In genomic region chr6:135360331-135360730, GRCm38 (mm10) we compare ENCODE assay signal across 28 mouse cellular contexts. TPM values are rescaled to one million over a fixed set of nuclear protein-coding genes. Genes with fewer than 3 reads are reported as not detected.
DNase-seq lines count a peak whose midpoint lies in the region; ATAC-seq and TF ChIP-seq lines count a peak whose summit lies in the region.
"Had no signal": no experiment of that assay in that cellular context is flagged by ENCODE, and none has a peak within 500 bp of the region (broad histone marks: within the 10 kb centered on the region; RNA-seq: fewer than 3 reads in every experiment).

No protein-coding gene starts in this region.

- H3K9ac ChIP-seq in lung, embryonic 15.5 days = no peak overlapping the region
- no peak overlapping the region for H3K9ac ChIP-seq in stomach, postnatal 0 days (ENCODE audit: low read length)
- H3K9ac ChIP-seq: forebrain, embryonic 13.5 days; heart, embryonic 15.5 days; hindbrain, embryonic 13.5 days had no signal

- WGBS in lung, embryonic 15.5 days = 43% methylated on average over 4 of the region's 4 CpGs
- 39% methylated on average over 4 of the region's 4 CpGs for WGBS in limb, embryonic 10.5 days
- 51% methylated on average over 4 of the region's 4 CpGs for WGBS in stomach, postnatal 0 days

- H3K36me3 ChIP-seq in lung, embryonic 15.5 days = no peaks in the 10 kb centered on the region
- no peaks in the 10 kb centered on the region for H3K36me3 ChIP-seq in limb, embryonic 10.5 days
- H3K36me3 ChIP-seq in stomach, postnatal 0 days (ENCODE audit: control insufficient read depth, insufficient read depth, low read length) = no peaks in the 10 kb centered on the region
- H3K36me3 ChIP-seq: heart, embryonic 15.5 days; hindbrain, embryonic 13.5 days had no signal

- H3K4me3 ChIP-seq in lung, embryonic 15.5 days = no peak overlapping the region
- no peak overlapping the region for H3K4me3 ChIP-seq in limb, embryonic 10.5 days
- no peak overlapping the region for H3K4me3 ChIP-seq in stomach, postnatal 0 days (ENCODE audit: low read depth, low read length)
- H3K4me3 ChIP-seq: forebrain, embryonic 13.5 days; heart, embryonic 15.5 days; hindbrain, embryonic 13.5 days had no signal

- H3K27me3 ChIP-seq in lung, embryonic 15.5 days = no peaks in the 10 kb centered on the region
- H3K27me3 ChIP-seq in limb, embryonic 10.5 days (ENCODE audit: low read depth, poor library complexity, severe bottlenecking) = no peaks in the 10 kb centered on the region
- no peaks in the 10 kb centered on the region for H3K27me3 ChIP-seq in stomach, postnatal 0 days (ENCODE audit: control insufficient read depth, insufficient read depth, low read length)
- H3K27me3 ChIP-seq: forebrain, embryonic 13.5 days; heart, embryonic 15.5 days; hindbrain, embryonic 13.5 days had no signal

- H3K4me1 ChIP-seq in lung, embryonic 15.5 days = peaks cover 34% of the 10 kb centered on the region
- peaks cover 37% of the 10 kb centered on the region for H3K4me1 ChIP-seq in limb, embryonic 10.5 days
- peaks cover 6% of the 10 kb centered on the region for H3K4me1 ChIP-seq in stomach, postnatal 0 days (replicated peaks; ENCODE audit: control insufficient read depth, insufficient read depth)

- no peak for TF ChIP-seq CTCF in stomach, postnatal 0 days (IDR thresholded peaks at IDR 0.05; ENCODE audit: low read depth)

- no peaks in the 10 kb centered on the region for H3K9me3 ChIP-seq in lung, embryonic 15.5 days
- no peaks in the 10 kb centered on the region for H3K9me3 ChIP-seq in limb, embryonic 10.5 days (replicated peaks)
- H3K9me3 ChIP-seq in stomach, postnatal 0 days (ENCODE audit: control insufficient read depth, low read length) = no peaks in the 10 kb centered on the region
- H3K9me3 ChIP-seq: forebrain, embryonic 13.5 days; heart, embryonic 15.5 days; hindbrain, embryonic 13.5 days had no signal

- peak overlapping the region; percentile 69; the same call in 1 of the 2 replicates for H3K27ac ChIP-seq in lung, embryonic 15.5 days
- peak overlapping the region; percentile 36; the same call in 1 of the 2 replicates for H3K27ac ChIP-seq in limb, embryonic 10.5 days
- H3K27ac ChIP-seq in stomach, postnatal 0 days (replicated peaks) = 0 out of 2 replicates have a peak overlapping the region, but pooled peaks have one; percentile 49
- H3K27ac ChIP-seq: forebrain, embryonic 13.5 days; heart, embryonic 15.5 days; hindbrain, embryonic 13.5 days had no signal

- ATAC-seq in frontal cortex, adult (ENCODE audit: low TSS enrichment) = peak; percentile 64
- ATAC-seq in lung, embryonic 15.5 days (ENCODE audit: borderline replicate concordance, extremely low read depth, low FRiP score, low TSS enrichment) = no peak
- ATAC-seq in stomach, postnatal 0 days (ENCODE audit: low FRiP score, low TSS enrichment) = no peak
- ATAC-seq: activated CD4-positive, CD25-positive, alpha-beta regulatory T cell, adult 4 months; forebrain, embryonic 13.5 days; inflammation-experienced regulatory T-cells, adult 6 months had no signal

- no peak for DNase-seq in frontal cortex, postnatal 10 days (ENCODE audit: low spot score in 2 of 2)
- no peak for DNase-seq in lung, postnatal 10 days
- DNase-seq in limb, embryonic 10.5 days (ENCODE audit: low spot score) = no peak
- no peak for DNase-seq in stomach, postnatal 0 days (ENCODE audit: low spot score)
- no peak for DNase-seq in cerebellum, postnatal 4 days (ENCODE audit: low spot score in 2 of 2)
- DNase-seq in right cerebral cortex, postnatal 10 days (ENCODE audit: low spot score in 2 of 2) = no peak
- DNase-seq: adrenal gland, adult 8-10 months; cerebellum, adult 2 months; cerebellum, postnatal 36 days; gastrocnemius, postnatal 36 days; heart, postnatal 36 days; kidney, adult 9 months; kidney, postnatal 36 days; lung, postnatal 4 days; midbrain, embryonic 14.5 days; retina, postnatal 1 day; right cerebral cortex, postnatal 4 days had no signal

- no peak overlapping the region for H3K4me2 ChIP-seq in lung, embryonic 15.5 days
- H3K4me2 ChIP-seq in stomach, postnatal 0 days (replicated peaks; ENCODE audit: low read depth) = no peak overlapping the region
- H3K4me2 ChIP-seq: forebrain, embryonic 13.5 days; heart, embryonic 15.5 days; hindbrain, embryonic 13.5 days had no signal

- TF ChIP-seq EP300 in stomach, postnatal 0 days (optimal IDR thresholded peaks at IDR 0.05) = no peak

RNA-seq across cellular contexts. Expression of gene Emp1, which starts 2.0 kb away (rescaled TPM):
- polyA plus RNA-seq in lung, embryonic 15.5 days (2015; fragmentation: Nextera tagmentation; extraction: Ambion mirVana) = 90.4 and 94.2 TPM in 2 replicates
- polyA plus RNA-seq in limb, embryonic 10.5 days (2016; fragmentation: Nextera tagmentation; extraction: Ambion mirVana) = 5.0 and 9.0 TPM in 2 replicates
- polyA plus RNA-seq in stomach, postnatal 0 days (2015; fragmentation: Nextera tagmentation; extraction: Ambion mirVana) = 88.1 and 105 TPM in 2 replicates

RNA-seq across cellular contexts. Expression of gene Pbp2, which starts 50.1 kb away (rescaled TPM):
- polyA plus RNA-seq in lung, embryonic 15.5 days (2015; fragmentation: Nextera tagmentation; extraction: Ambion mirVana) = 0.22 and 0.36 TPM in 2 replicates
- 0.11 and 0.19 TPM in 2 replicates for polyA plus RNA-seq in limb, embryonic 10.5 days (2016; fragmentation: Nextera tagmentation; extraction: Ambion mirVana)
- polyA plus RNA-seq in stomach, postnatal 0 days (2015; fragmentation: Nextera tagmentation; extraction: Ambion mirVana) = 3.5 and 4.5 TPM in 2 replicates
- polyA plus RNA-seq: activated CD4-positive, CD25-positive, alpha-beta regulatory T cell, adult 4 months; cerebellum, adult 2 months; forebrain, embryonic 13.5 days; inflammation-experienced regulatory T-cells, adult 6 months; liver, adult 2 months; liver, embryonic 16.5 days; midbrain, embryonic 14.5 days; neural tube, embryonic 11.5 days; thymus, postnatal 0 days had no signal
